Mouse (Mus musculus): ENCODE data around the gene Tmem245. TPM values are rescaled to one million over a fixed set of nuclear protein-coding genes. Genes with fewer than 3 reads are reported as not detected.

The Tmem245 gene
- polyA plus RNA-seq (2012; rRNA removed), result 11.9 and 14.8 TPM in 2 replicates
- 9.0 and 10.0 TPM in 2 replicates for polyA plus RNA-seq (2014; fragmentation: Nextera tagmentation; extraction: Ambion mirVana)

DNA sequence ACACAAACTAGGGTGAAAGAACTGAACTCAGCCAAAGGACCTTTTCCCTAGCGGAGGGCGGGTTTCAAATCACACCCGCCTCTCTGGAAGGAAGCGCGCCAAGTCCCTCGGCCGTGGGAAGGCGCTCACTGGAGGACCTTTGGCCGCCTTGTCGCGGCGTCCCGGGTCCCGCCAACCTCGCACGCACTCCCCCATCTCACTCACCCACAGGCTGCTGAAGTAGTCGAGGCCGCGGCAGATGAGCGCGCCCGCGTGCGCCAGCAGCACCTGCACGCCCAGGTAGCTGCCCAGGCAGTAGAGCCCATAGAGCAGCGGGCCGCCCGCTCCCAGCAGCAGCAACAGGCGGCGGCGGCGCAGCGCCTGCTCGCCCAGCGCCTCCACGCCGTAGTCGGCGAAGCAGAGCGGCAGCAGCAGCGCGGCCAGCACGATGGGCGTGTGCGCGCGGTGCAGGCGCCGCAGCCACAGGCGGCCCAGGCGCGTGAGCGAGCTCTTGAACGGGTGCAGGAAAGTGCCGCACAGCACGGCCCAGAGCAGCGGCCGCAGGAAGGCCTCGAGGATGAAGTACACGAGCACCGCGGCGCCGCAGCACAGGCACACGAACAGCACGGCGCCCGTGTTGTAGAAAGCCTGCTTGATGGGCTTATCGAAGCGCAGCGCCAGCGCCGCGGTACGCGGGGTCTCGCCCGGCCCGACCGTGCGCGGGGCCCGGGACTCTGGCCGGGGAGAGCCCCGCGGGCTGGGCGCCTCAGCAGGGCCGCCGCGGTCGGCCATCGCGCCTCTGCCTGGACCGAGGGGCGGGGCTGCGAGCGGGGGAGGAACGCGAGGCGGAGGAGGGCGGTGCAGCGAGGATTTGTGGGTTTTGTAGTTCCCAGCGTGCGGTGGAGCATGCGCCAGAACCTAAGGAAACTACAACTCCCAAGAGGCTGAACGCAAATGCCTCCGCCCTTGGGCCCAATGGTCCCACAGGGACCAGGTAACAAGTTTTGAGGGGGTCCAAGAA is at the start of gene Tmem245:
TSS of gene Tmem245 (minus strand) at position 797 of the 1,000 bp plus-strand sequence.
- H3K9me3 ChIP-seq (ENCODE audit: control insufficient read depth, low read length), result no peaks in the 10 kb centered on the region
- peak; percentile 96 for DNase-seq (ENCODE audit: low spot score)

GRCm38 (mm10) chr4:56993331-56993730 is 46.1 kb upstream of the Tmem245 start:
- ATAC-seq (ENCODE audit: low FRiP score, low read depth) (no peak), DNase-seq (ENCODE audit: low spot score) (no peak)
- H3K27ac ChIP-seq (replicated peaks; ENCODE audit: low read depth, low read length), result no peak overlapping the region
- no peak overlapping the region for H3K4me3 ChIP-seq (replicated peaks; ENCODE audit: low read length)
- H3K27me3 ChIP-seq (ENCODE audit: control insufficient read depth, insufficient read depth, low read length), result peaks cover 24% of the 10 kb centered on the region
- no peak overlapping the region for H3K9ac ChIP-seq (ENCODE audit: low read depth, low read length, severe bottlenecking)
- no peaks in the 10 kb centered on the region for H3K9me3 ChIP-seq (ENCODE audit: control insufficient read depth, low read length)
- no peaks in the 10 kb centered on the region for H3K4me1 ChIP-seq (ENCODE audit: control insufficient read depth, insufficient read depth, low read length)
- TF ChIP-seq POLR2A (IDR thresholded peaks at IDR 0.05; ENCODE audit: borderline replicate concordance, extremely low read depth, insufficient read depth, insufficient read length), result no peak
- H3K4me2 ChIP-seq (replicated peaks; ENCODE audit: low read depth, low read length, severe bottlenecking), result no peak overlapping the region
- WGBS, result 85% methylated on average over 7 of the region's 7 CpGs
- no peaks in the 10 kb centered on the region for H3K36me3 ChIP-seq (ENCODE audit: control insufficient read depth, insufficient read depth, low read length)

More for the DNA sequence above, at the start of gene Tmem245:
- peak; percentile 95 for ATAC-seq (ENCODE audit: low FRiP score, low read depth)
- Histone ChIP-seq H3K36me3 (ENCODE audit: control insufficient read depth, insufficient read depth, low read length) (no peaks in the 10 kb centered on the region), H3K9ac (ENCODE audit: low read depth, low read length, severe bottlenecking) (peak within 1 kb of the TSS; percentile 86), H3K4me2 (replicated peaks; ENCODE audit: low read depth, low read length, severe bottlenecking) (peak within 1 kb of the TSS; percentile 54), H3K4me1 (ENCODE audit: control insufficient read depth, insufficient read depth, low read length) (peaks cover 18% of the 10 kb centered on the region), H3K4me3 (replicated peaks; ENCODE audit: low read length) (peak within 1 kb of the TSS; percentile 70), H3K27ac (replicated peaks; ENCODE audit: low read depth, low read length) (peak within 1 kb of the TSS; percentile 84), H3K27me3 (ENCODE audit: control insufficient read depth, insufficient read depth, low read length) (no peaks in the 10 kb centered on the region)
- TF ChIP-seq POLR2A (IDR thresholded peaks at IDR 0.05; ENCODE audit: borderline replicate concordance, extremely low read depth, insufficient read depth, insufficient read length), result peak; percentile 86; the same call in 1 of the 2 replicates
- WGBS, result under 1% methylated on average over 71 of the region's 107 CpGs

GRCm38 (mm10) chr4:56991951-56992350 is 44.7 kb upstream of the Tmem245 start:
- no peak overlapping the region for H3K4me3 ChIP-seq (replicated peaks; ENCODE audit: low read length)
- 72% methylated on average over 2 of the region's 2 CpGs for WGBS
- H3K4me2 ChIP-seq (replicated peaks; ENCODE audit: low read depth, low read length, severe bottlenecking), result no peak overlapping the region
- H3K9ac ChIP-seq (ENCODE audit: low read depth, low read length, severe bottlenecking), result no peak overlapping the region
- DNase-seq (ENCODE audit: low spot score) (no peak), ATAC-seq (ENCODE audit: low FRiP score, low read depth) (no peak)
- no peak for TF ChIP-seq POLR2A (IDR thresholded peaks at IDR 0.05; ENCODE audit: borderline replicate concordance, extremely low read depth, insufficient read depth, insufficient read length)
- no peaks in the 10 kb centered on the region for H3K4me1 ChIP-seq (ENCODE audit: control insufficient read depth, insufficient read depth, low read length)
- peaks cover 24% of the 10 kb centered on the region for H3K27me3 ChIP-seq (ENCODE audit: control insufficient read depth, insufficient read depth, low read length)
- no peaks in the 10 kb centered on the region for H3K36me3 ChIP-seq (ENCODE audit: control insufficient read depth, insufficient read depth, low read length)
- no peak overlapping the region for H3K27ac ChIP-seq (replicated peaks; ENCODE audit: low read depth, low read length)
- no peaks in the 10 kb centered on the region for H3K9me3 ChIP-seq (ENCODE audit: control insufficient read depth, low read length)

- Histone ChIP-seq H3K4me1 (ENCODE audit: control insufficient read depth, insufficient read depth, low read length) (no peaks in the 10 kb centered on the region), H3K4me2 (replicated peaks; ENCODE audit: low read depth, low read length, severe bottlenecking) (peak within 1 kb of the TSS; percentile 99), H3K27me3 (ENCODE audit: control insufficient read depth, insufficient read depth, low read length) (peaks cover 24% of the 10 kb centered on the region), H3K4me3 (replicated peaks; ENCODE audit: low read length) (peak within 1 kb of the TSS; percentile 69), H3K9me3 (ENCODE audit: control insufficient read depth, low read length) (no peaks in the 10 kb centered on the region), H3K9ac (ENCODE audit: low read depth, low read length, severe bottlenecking) (peak within 1 kb of the TSS; percentile 77), H3K36me3 (ENCODE audit: control insufficient read depth, insufficient read depth, low read length) (no peaks in the 10 kb centered on the region), H3K27ac (replicated peaks; ENCODE audit: low read depth, low read length) (no peak within 1 kb of the TSS)
- no peak for TF ChIP-seq POLR2A (IDR thresholded peaks at IDR 0.05; ENCODE audit: borderline replicate concordance, extremely low read depth, insufficient read depth, insufficient read length)
- peak; percentile 82; the same call in 1 of the 2 replicates for ATAC-seq (ENCODE audit: low FRiP score, low read depth)
- DNase-seq (ENCODE audit: low spot score), result no peak
- WGBS, result 2% methylated on average over 18 of the region's 44 CpGs
Measured at GRCm38 (mm10) chr4:56990215-56990584, 43.0 kb upstream of the Tmem245 start, which contains the start of gene Frrs1l. Gene Frrs1l (minus strand): TSS chr4:56990391.

GRCm38 (mm10) chr4:56989431-56990214 is 42.4 kb upstream of the Tmem245 start:
- peak; percentile 41; the same call in 1 of the 2 replicates for ATAC-seq (ENCODE audit: low FRiP score, low read depth)
- no peak for DNase-seq (ENCODE audit: low spot score)
- TF ChIP-seq POLR2A (IDR thresholded peaks at IDR 0.05; ENCODE audit: borderline replicate concordance, extremely low read depth, insufficient read depth, insufficient read length), result no peak
- H3K36me3 ChIP-seq (ENCODE audit: control insufficient read depth, insufficient read depth, low read length), result no peaks in the 10 kb centered on the region
- peaks cover 24% of the 10 kb centered on the region for H3K27me3 ChIP-seq (ENCODE audit: control insufficient read depth, insufficient read depth, low read length)
- H3K4me3 ChIP-seq (replicated peaks; ENCODE audit: low read length), result peak overlapping the region; percentile 69
- 3% methylated on average over 36 of the region's 45 CpGs for WGBS
- peak overlapping the region; percentile 99 for H3K4me2 ChIP-seq (replicated peaks; ENCODE audit: low read depth, low read length, severe bottlenecking)
- H3K27ac ChIP-seq (replicated peaks; ENCODE audit: low read depth, low read length), result no peak overlapping the region
- no peaks in the 10 kb centered on the region for H3K4me1 ChIP-seq (ENCODE audit: control insufficient read depth, insufficient read depth, low read length)
- no peaks in the 10 kb centered on the region for H3K9me3 ChIP-seq (ENCODE audit: control insufficient read depth, low read length)
- peak overlapping the region; percentile 77 for H3K9ac ChIP-seq (ENCODE audit: low read depth, low read length, severe bottlenecking)
